Mouse (Mus musculus): ENCODE measurements at regions not wholly inside any gene's neighbourhood (a gene's known extent, or its start where the extent isn't known, plus 50 kb on each side); places are given as distances from the start of the nearest gene placed in this dataset.

GRCm38 (mm10) chr2:51207150-51208022, 58.5 kb upstream of the Rnd3 start:
- no peak for TF ChIP-seq GATA1 (IDR thresholded peaks at IDR 0.05; ENCODE audit: low read depth, low read length)
- no peak for TF ChIP-seq MAX (IDR thresholded peaks at IDR 0.05; ENCODE audit: low read length)
- TF ChIP-seq CTCF (IDR thresholded peaks at IDR 0.05 in 2 of 3, conservative IDR thresholded peaks at IDR 0.05 in 1 of 3; ENCODE audit: control insufficient read depth in 1 of 3, insufficient read depth in 1 of 3, low read depth in 2 of 3, low read length in 3 of 3, poor library complexity in 1 of 3, severe bottlenecking in 1 of 3), result no peak
- TF ChIP-seq TCF12 (IDR thresholded peaks at IDR 0.05; ENCODE audit: low read depth, low read length), result no peak
- TF ChIP-seq HCFC1 (IDR thresholded peaks at IDR 0.05; ENCODE audit: low read depth, low read length), result no peak
- TF ChIP-seq MXI1 (IDR thresholded peaks at IDR 0.05; ENCODE audit: low read depth, low read length), result no peak
- no peak for TF ChIP-seq POLR2AphosphoS2 (IDR thresholded peaks at IDR 0.05; ENCODE audit: low read length)
- TF ChIP-seq POLR2AphosphoS5 (IDR thresholded peaks at IDR 0.05; ENCODE audit: borderline replicate concordance, low read depth, low read length), result no peak

Measured in MEL (cell line).